Mouse (Mus musculus): Measurements from ENCODE around the gene Pbdc1. TPM values are rescaled to one million over a fixed set of nuclear protein-coding genes. Genes with fewer than 3 reads are reported as not detected.
"Not testable (repeated sequence)": the region's sequence is repeated elsewhere in the genome, so short reads cannot be mapped to it uniquely, and the experiment has no call there.

Pbdc1 gene
- total RNA-seq (2015) (50.8 and 52.7 TPM in 2 replicates), total RNA-seq (2017) (56.9 and 58.4 TPM in 2 replicates)

GRCm38 (mm10) chrX:105079615-105080092 lies at the start of gene Pbdc1:
Gene Pbdc1, plus strand, starts transcription at chrX:105079756.
- ATAC-seq (replicated peaks; ENCODE audit: poor library complexity) = peak; percentile 98

- peak; percentile 44 for ATAC-seq (replicated peaks; ENCODE audit: poor library complexity)
These were observed 41.9 kb upstream of the Pbdc1 start for GRCm38 (mm10) chrX:105037666-105038065.

GRCm38 (mm10) chrX:105064294-105064693 lies 15.3 kb upstream of the Pbdc1 start:
- ATAC-seq (replicated peaks; ENCODE audit: poor library complexity) = peak; percentile 88

- ATAC-seq (replicated peaks; ENCODE audit: poor library complexity) = peak; percentile 89
These were observed 14.8 kb upstream of the Pbdc1 start for GRCm38 (mm10) chrX:105064801-105065200.

- ATAC-seq (replicated peaks; ENCODE audit: poor library complexity) = peak; percentile 97
These were observed 9.7 kb upstream of the Pbdc1 start for GRCm38 (mm10) chrX:105069671-105070503.

- 0 out of 2 replicates have a peak, but pooled peaks have one; percentile 4 for ATAC-seq (replicated peaks; ENCODE audit: poor library complexity)
These were observed 405 bp upstream of the Pbdc1 start for GRCm38 (mm10) chrX:105079151-105079550.

- ATAC-seq (replicated peaks; ENCODE audit: poor library complexity) = peak; percentile 12; the same call in 1 of the 2 replicates
These were observed 540 bp downstream of the Pbdc1 start for GRCm38 (mm10) chrX:105080096-105080495.

- ATAC-seq (replicated peaks; ENCODE audit: poor library complexity) = not testable (repeated sequence)
These were observed 3.5 kb downstream of the Pbdc1 start for GRCm38 (mm10) chrX:105083013-105083412.

GRCm38 (mm10) chrX:105104175-105104574 lies 24.6 kb downstream of the Pbdc1 start:
- ATAC-seq (replicated peaks; ENCODE audit: poor library complexity) = peak; percentile 76

- peak; percentile 55; the same call in 1 of the 2 replicates for ATAC-seq (replicated peaks; ENCODE audit: poor library complexity)
These were observed 35.4 kb downstream of the Pbdc1 start for GRCm38 (mm10) chrX:105114994-105115393.

- ATAC-seq (replicated peaks; ENCODE audit: poor library complexity) = peak; percentile 71
These were observed 41.0 kb downstream of the Pbdc1 start, which contains the start of gene Magee1 for GRCm38 (mm10) chrX:105120275-105121226. Gene Magee1, plus strand, starts transcription at chrX:105120378.

- peak; percentile 89 for ATAC-seq (replicated peaks; ENCODE audit: poor library complexity)
These were observed 41.8 kb downstream of the Pbdc1 start for GRCm38 (mm10) chrX:105121227-105121865.

GRCm38 (mm10) chrX:105124903-105125302 lies 45.3 kb downstream of the Pbdc1 start:
- no peak; the same call in 1 of the 2 replicates for ATAC-seq (replicated peaks; ENCODE audit: poor library complexity)

- no peak for ATAC-seq (replicated peaks; ENCODE audit: poor library complexity)
These were observed 72.4 kb downstream of the Pbdc1 start for GRCm38 (mm10) chrX:105151872-105152461.

GRCm38 (mm10) chrX:105165007-105165406 lies 85.5 kb downstream of the Pbdc1 start:
- peak; percentile 61; the same call in 1 of the 2 replicates for ATAC-seq (replicated peaks; ENCODE audit: poor library complexity)

Other genes starting within 250 kb of the Pbdc1 start
- 0.07 and 0.39 TPM in 2 replicates for gene Magee2, start 222.5 kb upstream of the Pbdc1 start, total RNA-seq (2015)
- gene Magee2, start 222.5 kb upstream of the Pbdc1 start, total RNA-seq (2017) = 0.29 and 0.44 TPM in 2 replicates
- gene Magee1, start 40.6 kb downstream of the Pbdc1 start, total RNA-seq (2015) = 0.54 and 0.89 TPM in 2 replicates
- gene Magee1, start 40.6 kb downstream of the Pbdc1 start, total RNA-seq (2017) = 0.37 and 0.84 TPM in 2 replicates